Mouse (Mus musculus) cortical plate, adult 2 months (tissue): Measurements from ENCODE around the gene Dand5.

Experiments used
- CTCF ChIP-seq: fragments of 200-500 bp; IDR thresholded peaks from 2 replicates; pipeline ENCODE4 v1.5.1; 2011; ENCODE audit warnings: mild to moderate bottlenecking, control low read depth, low read length; ENCODE audit not compliant: insufficient read depth; ENCODE audit errors: extremely low read depth
- POLR2A ChIP-seq: fragments of 200-500 bp; IDR thresholded peaks from 2 replicates; pipeline ENCODE4 v1.6.1; 2011; ENCODE audit warnings: mild to moderate bottlenecking, low read length, control low read depth; ENCODE audit not compliant: insufficient read depth; ENCODE audit errors: extremely low read depth

- TF ChIP-seq CTCF: no peak
- no peak for TF ChIP-seq POLR2A
These were observed 23.3 kb downstream of the Dand5 start for GRCm38 (mm10) chr8:84799136-84799931.
